Mouse (Mus musculus): ENCODE data around the gene Pcdh7.

GRCm38 (mm10) chr5:57864254-57864653, 146.5 kb downstream of the Pcdh7 start:
- TF ChIP-seq CTCF (conservative IDR thresholded peaks at IDR 0.05; ENCODE audit: low read length) (no peak), NANOG (IDR thresholded peaks at IDR 0.05; ENCODE audit: borderline replicate concordance, low read length) (no peak), POU5F1 (IDR thresholded peaks at IDR 0.05; ENCODE audit: borderline replicate concordance, low read length) (no peak)
